Mouse (Mus musculus) embryo, embryonic 11.5 days (tissue): ENCODE measurements around the gene Accs.

Experiments
- DNase-seq: peaks from one replicate; pipeline ENCODE4 v3.0.0-alpha.2; 2012; ENCODE audit warnings: low read depth, low spot score

Gene Accs

GRCm38 (mm10) chr2:93849505-93850089 is at the start of gene Accs:
Accs (minus strand) TSS chr2:93849943.
- DNase-seq, result peak; percentile 67

- peak; percentile 43 for DNase-seq
Measured at GRCm38 (mm10) chr2:93891611-93892280, 42.0 kb upstream of the Accs start.

GRCm38 (mm10) chr2:93890143-93890542 is 40.4 kb upstream of the Accs start:
- DNase-seq, result no peak

- DNase-seq, result no peak
Measured at GRCm38 (mm10) chr2:93889071-93889470, 39.3 kb upstream of the Accs start.

- DNase-seq, result no peak
Measured at GRCm38 (mm10) chr2:93888366-93888765, 38.6 kb upstream of the Accs start.

- no peak for DNase-seq
Measured at GRCm38 (mm10) chr2:93887273-93887672, 37.5 kb upstream of the Accs start.

- DNase-seq, result no peak
Measured at GRCm38 (mm10) chr2:93886013-93886794, 36.5 kb upstream of the Accs start.

- DNase-seq, result no peak
Measured at GRCm38 (mm10) chr2:93883066-93883465, 33.3 kb upstream of the Accs start.

GRCm38 (mm10) chr2:93881640-93882367 is 32.1 kb upstream of the Accs start:
- DNase-seq, result no peak

- no peak for DNase-seq
Measured at GRCm38 (mm10) chr2:93880981-93881380, 31.2 kb upstream of the Accs start.

GRCm38 (mm10) chr2:93880450-93880849 is 30.7 kb upstream of the Accs start:
- DNase-seq, result no peak

- DNase-seq, result no peak
Measured at GRCm38 (mm10) chr2:93877005-93877404, 27.3 kb upstream of the Accs start.

- no peak for DNase-seq
Measured at GRCm38 (mm10) chr2:93874606-93875005, 24.9 kb upstream of the Accs start.

- no peak for DNase-seq
Measured at GRCm38 (mm10) chr2:93874227-93874514, 24.4 kb upstream of the Accs start.

GRCm38 (mm10) chr2:93873449-93874226 is 23.9 kb upstream of the Accs start:
- DNase-seq, result no peak

- DNase-seq, result no peak
Measured at GRCm38 (mm10) chr2:93872257-93872656, 22.5 kb upstream of the Accs start.

GRCm38 (mm10) chr2:93871411-93871925 is 21.7 kb upstream of the Accs start:
- no peak for DNase-seq

GRCm38 (mm10) chr2:93870842-93871241 is 21.1 kb upstream of the Accs start:
- DNase-seq, result peak; percentile 56

- DNase-seq, result no peak
Measured at GRCm38 (mm10) chr2:93869107-93869600, 19.4 kb upstream of the Accs start, which contains the start of gene Accsl. Accsl (minus strand) TSS chr2:93869157.

GRCm38 (mm10) chr2:93868566-93868965 is 18.8 kb upstream of the Accs start:
- DNase-seq, result no peak

GRCm38 (mm10) chr2:93863229-93863628 is 13.5 kb upstream of the Accs start:
- no peak for DNase-seq
